Mouse (Mus musculus) layer of hippocampus, postnatal 14 days (tissue): ENCODE measurements around the gene Cnga1. TPM values are rescaled to one million over a fixed set of nuclear protein-coding genes. Genes with fewer than 3 reads are reported as not detected.

ENCODE experiments used
- DNase-seq, 2 experiments: peaks; one replicate each; pipeline ENCODE4 v3.0.0; 2021 to 2022; ENCODE audit warnings: low spot score in 2 of 2, mixed read lengths in 1 of 2
- long read RNA-seq, 2 experiments: library from polyadenylated mRNA; stranded (forward); transcript quantifications; one replicate each; pipeline ENCODE4 v2.0.0; 2021
- total RNA-seq, 2 experiments: library from RNA; stranded (reverse); gene quantifications; 2 replicates each; pipeline ENCODE4 v1.2.3; 2021

Gene Cnga1
- total RNA-seq = not detected
- long read RNA-seq, experiment 1 = 0 reads
- long read RNA-seq, experiment 2 = 0 reads

GRCm38 (mm10) chr5:72644175-72644574, at the start of gene Cnga1:
Cnga1 (minus strand) TSS chr5:72644275.
- DNase-seq = no peak

DNA sequence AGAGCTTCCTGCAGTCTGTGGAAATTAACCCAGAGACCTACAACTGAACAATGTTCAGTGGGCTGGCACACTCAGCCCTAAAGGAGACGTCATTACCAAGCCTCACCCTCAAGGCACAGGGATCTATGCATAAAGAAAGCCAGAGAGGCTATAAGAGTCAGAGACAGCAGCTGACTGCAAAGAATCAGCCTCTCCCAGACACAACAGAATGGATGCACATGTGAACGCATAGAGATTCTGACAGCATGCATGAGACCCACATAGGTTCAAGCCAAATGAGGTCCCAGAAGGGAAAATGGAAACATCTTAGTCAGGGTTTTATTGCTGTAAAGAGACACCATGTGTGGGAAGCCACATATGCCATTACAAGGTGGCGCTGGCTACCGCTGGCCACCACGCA, 46.4 kb upstream of the Cnga1 start:
- no peak for DNase-seq

GRCm38 (mm10) chr5:72689556-72689955, 45.5 kb upstream of the Cnga1 start:
- DNase-seq = no peak

- DNase-seq = no peak
Observed at GRCm38 (mm10) chr5:72681451-72681850, 37.4 kb upstream of the Cnga1 start.

DNA sequence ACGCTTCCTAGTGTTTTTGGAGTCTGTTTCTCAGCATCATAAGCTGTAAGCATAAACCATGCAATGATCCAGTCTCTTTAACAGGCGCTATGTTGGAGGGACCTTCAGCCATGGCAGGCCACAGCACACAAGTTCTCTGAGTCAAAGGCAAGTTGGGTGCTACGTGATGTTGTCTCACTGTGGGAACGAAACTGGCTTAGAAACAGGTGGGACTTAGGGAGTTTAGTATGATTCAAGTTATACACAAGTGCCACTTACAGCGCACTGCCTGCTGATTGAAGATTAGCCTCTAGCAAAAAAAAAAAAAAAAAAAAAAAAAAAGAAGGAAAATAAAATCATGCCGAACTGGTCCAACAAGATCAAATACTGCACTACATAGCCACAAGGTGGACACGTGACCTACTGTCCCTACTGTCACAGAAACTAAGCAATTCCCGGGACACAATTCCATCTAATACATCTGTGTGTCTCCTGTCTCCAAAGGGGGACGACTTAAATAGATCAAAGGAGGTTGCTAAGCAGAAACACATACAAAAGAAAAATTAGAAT, 31.0 kb upstream of the Cnga1 start:
- DNase-seq = no peak

DNA sequence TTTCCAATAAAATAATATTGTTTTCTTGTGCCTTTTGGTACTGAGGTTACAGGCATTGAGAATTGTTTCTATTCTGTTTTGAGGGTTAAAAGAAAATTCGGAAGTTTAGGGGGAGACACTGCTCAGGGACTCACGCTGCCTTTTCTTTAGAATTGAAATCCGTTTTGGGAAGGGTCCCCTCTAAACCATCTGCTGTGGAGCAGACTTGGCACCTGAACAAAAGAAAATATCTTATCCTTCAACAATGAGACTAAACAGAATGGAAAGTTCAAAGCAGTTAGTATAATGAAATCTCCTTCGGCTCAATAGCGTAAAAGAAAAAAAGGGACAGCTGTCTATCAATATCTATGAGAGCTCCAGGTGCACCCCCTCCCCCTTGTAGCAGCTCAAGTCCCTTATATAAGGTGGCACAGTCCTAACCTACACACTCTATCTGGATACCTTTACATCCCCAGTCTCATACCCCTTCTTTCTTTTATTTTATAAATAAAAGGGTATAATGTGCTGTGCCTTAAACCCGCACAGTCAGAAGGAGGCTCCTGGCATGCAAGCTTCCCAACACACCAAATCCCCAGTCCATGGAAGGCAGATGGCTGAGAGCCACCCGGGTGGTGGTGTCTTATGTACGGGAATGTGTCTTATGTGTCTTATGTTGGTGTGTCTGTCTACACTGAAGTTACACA, 27.1 kb upstream of the Cnga1 start:
- peak in 1 of 2 experiments; percentile 11 for DNase-seq

- no peak for DNase-seq
Observed at GRCm38 (mm10) chr5:72668351-72668750, 24.3 kb upstream of the Cnga1 start.

DNA sequence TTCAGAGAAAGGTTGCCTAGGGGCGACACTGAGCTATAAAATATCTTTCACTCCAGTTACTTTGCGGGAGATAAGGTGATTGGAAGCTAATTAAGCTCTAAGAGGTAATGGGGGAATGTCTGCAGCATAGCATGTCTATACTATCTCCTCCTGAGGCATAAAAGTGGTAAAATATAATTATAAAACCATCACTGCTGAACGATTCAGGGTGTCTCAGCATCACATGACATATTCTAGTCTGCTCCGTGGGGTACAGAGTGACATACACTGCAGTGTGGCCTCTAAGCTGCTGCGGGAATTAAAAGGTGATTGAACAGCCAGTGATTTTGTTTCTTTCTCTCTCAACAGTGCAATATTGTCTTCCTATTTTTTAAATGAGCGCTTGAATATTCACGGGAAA, 22.4 kb upstream of the Cnga1 start:
- DNase-seq = no peak

DNA sequence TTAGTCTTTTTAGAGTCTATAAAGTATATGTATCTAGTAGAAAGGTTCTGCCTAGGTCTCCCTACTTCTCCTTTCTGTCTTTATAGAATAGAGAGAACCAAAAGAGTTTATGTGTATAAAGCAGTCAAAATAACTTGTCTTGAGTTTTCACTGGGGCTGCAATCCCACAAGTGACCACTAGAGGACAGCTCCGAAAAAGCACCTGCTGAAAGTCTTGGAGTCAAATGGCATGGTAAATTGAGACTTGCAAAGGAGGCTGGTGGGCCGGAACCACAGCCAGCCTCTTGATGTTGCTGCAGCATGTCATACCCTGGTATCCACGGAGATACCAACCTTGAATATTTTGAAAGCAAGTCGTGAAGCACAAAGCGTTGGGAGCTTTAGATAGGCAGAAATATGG, 21.2 kb upstream of the Cnga1 start:
- DNase-seq = peak; percentile 21 to 46

GRCm38 (mm10) chr5:72664854-72665253, 20.8 kb upstream of the Cnga1 start:
- DNase-seq = no peak

DNA sequence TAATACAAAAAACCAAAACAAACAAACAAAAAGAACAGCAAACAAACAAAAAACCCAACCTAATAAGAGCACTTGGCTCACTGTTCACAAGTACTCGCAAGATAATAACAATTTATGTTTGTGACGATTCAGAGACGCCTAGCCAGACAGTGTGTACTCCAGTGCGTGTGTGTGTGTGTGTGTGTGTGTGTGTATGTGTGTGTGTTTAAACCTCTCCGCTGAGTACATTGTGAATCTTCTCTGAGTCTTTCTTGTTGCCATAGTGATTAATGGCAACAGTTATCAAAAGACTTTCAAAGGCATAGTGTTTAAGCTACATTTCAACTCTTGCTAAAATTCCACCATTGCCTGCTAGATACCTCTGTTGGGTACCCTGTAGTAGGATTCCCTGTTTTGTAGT, 20.1 kb upstream of the Cnga1 start:
- no peak for DNase-seq

GRCm38 (mm10) chr5:72661051-72661781, 17.1 kb upstream of the Cnga1 start:
- DNase-seq = no peak

DNA sequence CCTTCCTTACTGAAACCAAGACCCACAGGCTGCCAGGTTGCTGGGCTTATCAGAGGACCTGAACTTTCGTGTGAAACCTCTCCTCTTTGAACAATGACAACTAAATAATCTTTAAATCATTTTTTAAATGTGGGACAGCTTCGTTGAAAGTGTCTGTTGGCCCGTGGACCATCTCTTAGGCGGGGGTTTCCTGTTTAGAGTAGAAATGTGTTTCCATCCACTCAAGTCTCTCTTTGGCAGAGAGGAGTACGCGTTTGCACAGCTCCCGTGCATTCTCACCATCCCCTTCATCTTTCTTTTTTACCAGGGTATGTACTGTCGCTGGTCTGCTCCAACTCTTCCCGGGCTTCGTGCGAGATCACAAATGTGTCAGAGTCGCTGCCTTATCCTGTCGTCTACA, 14.3 kb upstream of the Cnga1 start:
- no peak for DNase-seq

DNA sequence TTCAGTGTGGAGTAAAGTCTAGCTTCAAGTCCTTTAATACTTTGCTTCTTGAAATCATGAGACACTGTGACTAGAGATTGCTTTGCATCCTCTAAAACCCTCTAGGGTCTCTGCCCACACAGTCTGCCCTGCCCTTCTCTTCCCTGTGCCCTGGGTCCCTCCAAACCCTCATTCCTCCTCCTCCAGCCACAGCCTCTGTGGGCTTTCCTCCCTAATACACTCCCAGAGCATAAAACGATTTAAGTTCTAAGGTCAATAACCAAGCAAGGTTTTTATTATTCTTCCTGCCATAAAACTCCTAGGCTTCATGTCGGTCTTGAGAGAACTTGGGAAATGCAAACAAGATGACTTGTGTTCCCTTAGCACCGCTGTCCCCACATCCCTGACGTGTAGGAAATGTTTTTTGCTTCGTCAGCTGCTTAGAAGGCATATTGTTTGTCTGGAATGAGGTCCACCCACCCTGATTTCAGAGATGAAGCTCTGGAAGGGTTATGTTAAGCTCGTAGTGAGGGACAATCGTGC, 12.3 kb upstream of the Cnga1 start:
- no peak for DNase-seq

GRCm38 (mm10) chr5:72653068-72653674, 9.1 kb upstream of the Cnga1 start:
- no peak for DNase-seq

- DNase-seq = no peak
Observed at GRCm38 (mm10) chr5:72648987-72649735, 5.1 kb upstream of the Cnga1 start.

GRCm38 (mm10) chr5:72647958-72648595, 4.0 kb upstream of the Cnga1 start:
- DNase-seq = no peak

DNA sequence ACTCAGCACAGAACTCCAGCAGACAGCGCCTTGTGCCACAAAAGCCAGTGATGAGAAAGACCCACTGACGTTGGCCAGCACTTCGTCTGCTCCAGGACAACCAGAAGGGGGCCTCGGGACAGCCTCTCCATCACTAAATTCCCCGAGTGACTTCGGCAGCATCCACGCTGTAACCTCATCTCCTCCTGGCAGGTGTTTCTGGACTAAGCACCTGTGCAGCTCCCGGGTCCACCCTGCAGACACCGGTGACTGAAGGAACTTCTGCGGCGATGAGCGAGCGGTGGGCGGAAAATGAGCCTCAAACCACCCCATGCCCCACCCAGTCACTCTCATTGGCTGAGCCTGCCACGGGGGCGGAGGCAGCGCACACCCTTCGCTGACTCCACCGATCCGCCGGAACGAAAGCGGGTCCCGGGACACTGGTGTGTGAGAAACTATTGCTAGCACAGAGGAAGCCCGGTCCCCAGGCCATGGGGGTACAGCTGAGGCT, 3.4 kb upstream of the Cnga1 start, which contains the start of gene Nipal1:
Nipal1 (plus strand) TSS at position 378 of the 490 bp plus-strand sequence.
- DNase-seq = peak in 1 of 2 experiments; percentile 7

DNA sequence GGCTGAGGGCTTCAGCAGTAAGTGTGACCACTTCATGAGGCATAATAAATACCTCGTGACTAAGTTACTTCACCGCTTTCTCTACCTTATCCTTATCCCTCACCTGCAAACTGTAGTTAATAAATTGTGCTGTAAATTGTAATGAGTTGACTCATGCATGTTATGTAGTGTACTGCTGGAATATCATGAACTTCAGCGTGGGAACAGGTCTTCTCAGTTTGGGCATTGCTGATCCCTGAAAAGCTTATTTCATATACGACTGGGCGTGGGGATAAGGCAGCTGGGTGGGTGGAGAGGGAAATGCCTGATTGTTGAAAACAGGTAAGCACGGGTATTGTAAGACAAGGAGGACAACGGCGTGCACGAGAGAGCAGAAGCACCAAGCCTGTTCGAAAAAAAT, 2.9 kb upstream of the Cnga1 start:
- no peak for DNase-seq

- no peak for DNase-seq
Observed at GRCm38 (mm10) chr5:72646131-72646530, 2.1 kb upstream of the Cnga1 start.
